Mouse (Mus musculus): ENCODE data around the gene P4ha3. TPM values are rescaled to one million over a fixed set of nuclear protein-coding genes. Genes with fewer than 3 reads are reported as not detected.
A peak's percentile ranks its signal among the peaks of the same experiment; 100 is the strongest.
"Not testable (repeated sequence)": the region's sequence is repeated elsewhere in the genome, so short reads cannot be mapped to it uniquely, and the experiment has no call there.

The P4ha3 gene
- 7.3 and 8.6 TPM in 2 replicates for polyA plus RNA-seq (2014; fragmentation: Nextera tagmentation; extraction: Ambion mirVana)

DNA sequence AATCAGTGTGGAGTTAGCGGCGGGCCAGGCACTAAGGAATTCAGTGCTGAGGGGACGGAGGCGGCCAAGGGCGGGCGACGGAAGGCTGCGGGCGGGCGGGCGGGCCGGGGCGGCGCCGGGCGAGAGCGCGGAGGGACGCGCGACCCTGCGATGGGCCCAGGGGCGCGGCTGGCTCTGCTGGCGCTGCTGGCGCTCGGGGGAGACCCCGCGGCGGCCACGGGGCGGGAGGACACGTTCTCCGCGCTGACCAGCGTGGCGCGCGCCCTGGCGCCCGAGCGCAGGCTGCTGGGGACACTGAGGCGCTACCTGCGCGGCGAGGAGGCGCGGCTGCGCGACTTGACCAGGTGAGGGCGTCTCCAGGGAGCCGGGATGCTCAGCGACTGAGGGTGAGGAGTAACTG, at the start of gene P4ha3:
P4ha3 (plus strand) TSS at position 138 of the 400 bp plus-strand sequence.
- under 1% methylated on average over 32 of the region's 53 CpGs for WGBS
- H3K27me3 ChIP-seq (ENCODE audit: control insufficient read depth, insufficient read depth, low read length) = peaks cover 9% of the 10 kb centered on the region
- H3K9me3 ChIP-seq (ENCODE audit: control insufficient read depth, low read length) = no peaks in the 10 kb centered on the region
- peak within 1 kb of the TSS; percentile 82 for H3K4me2 ChIP-seq (replicated peaks; ENCODE audit: low read depth, low read length)
- H3K27ac ChIP-seq (ENCODE audit: low read depth, low read length) = no peak within 1 kb of the TSS
- peak within 1 kb of the TSS; percentile 44 for H3K4me3 ChIP-seq (ENCODE audit: low read length)
- peak within 1 kb of the TSS; percentile 71 for H3K9ac ChIP-seq (ENCODE audit: low read depth, low read length)
- peaks cover 18% of the 10 kb centered on the region for H3K4me1 ChIP-seq (ENCODE audit: control insufficient read depth, insufficient read depth, low read length)
- H3K36me3 ChIP-seq (ENCODE audit: control insufficient read depth, insufficient read depth, low read length) = no peaks in the 10 kb centered on the region
- peak; percentile 51 for ATAC-seq (ENCODE audit: low FRiP score, low TSS enrichment)

GRCm38 (mm10) chr7:100238271-100238670, 47.0 kb upstream of the P4ha3 start:
- H3K4me1 ChIP-seq (ENCODE audit: control insufficient read depth, insufficient read depth, low read length) = no peaks in the 10 kb centered on the region
- no peaks in the 10 kb centered on the region for H3K9me3 ChIP-seq (ENCODE audit: control insufficient read depth, low read length)
- WGBS = 84% methylated on average over 1 of the region's 1 CpGs
- ATAC-seq (ENCODE audit: low FRiP score, low TSS enrichment) = no peak
- no peak overlapping the region for H3K27ac ChIP-seq (ENCODE audit: low read depth, low read length)
- H3K27me3 ChIP-seq (ENCODE audit: control insufficient read depth, insufficient read depth, low read length) = no peaks in the 10 kb centered on the region
- no peaks in the 10 kb centered on the region for H3K36me3 ChIP-seq (ENCODE audit: control insufficient read depth, insufficient read depth, low read length)
- H3K9ac ChIP-seq (ENCODE audit: low read depth, low read length) = no peak overlapping the region
- no peak overlapping the region for H3K4me3 ChIP-seq (ENCODE audit: low read length)
- H3K4me2 ChIP-seq (replicated peaks; ENCODE audit: low read depth, low read length) = no peak overlapping the region

DNA sequence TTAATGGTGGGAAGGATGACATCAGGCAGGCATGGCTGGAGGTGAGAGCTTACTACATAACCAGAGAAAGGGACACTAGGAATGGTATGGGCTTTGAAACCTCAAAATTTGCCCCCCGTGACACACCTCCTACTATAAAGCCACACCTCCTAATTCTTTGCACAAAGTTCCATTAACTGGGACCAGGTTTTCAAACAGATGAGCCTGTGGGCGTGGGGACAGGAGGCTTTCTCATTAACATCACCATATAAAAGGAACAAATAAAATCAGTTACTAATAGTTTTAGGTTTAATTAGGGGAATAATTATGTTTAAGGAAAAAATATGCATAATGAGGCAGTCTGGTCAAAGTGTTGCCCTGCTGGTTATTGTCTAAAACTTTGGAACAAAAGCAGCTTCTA, 44.7 kb upstream of the P4ha3 start:
- Histone ChIP-seq H3K36me3 (ENCODE audit: control insufficient read depth, insufficient read depth, low read length) (no peaks in the 10 kb centered on the region), H3K9ac (ENCODE audit: low read depth, low read length) (no peak overlapping the region), H3K27ac (ENCODE audit: low read depth, low read length) (no peak overlapping the region), H3K9me3 (ENCODE audit: control insufficient read depth, low read length) (no peaks in the 10 kb centered on the region), H3K27me3 (ENCODE audit: control insufficient read depth, insufficient read depth, low read length) (no peaks in the 10 kb centered on the region), H3K4me3 (ENCODE audit: low read length) (no peak overlapping the region), H3K4me2 (replicated peaks; ENCODE audit: low read depth, low read length) (no peak overlapping the region), H3K4me1 (ENCODE audit: control insufficient read depth, insufficient read depth, low read length) (no peaks in the 10 kb centered on the region)
- WGBS = 68% methylated on average over 2 of the region's 2 CpGs
- no peak for ATAC-seq (ENCODE audit: low FRiP score, low TSS enrichment)

GRCm38 (mm10) chr7:100243007-100243406, 42.3 kb upstream of the P4ha3 start:
- WGBS = 91% methylated on average over 1 of the region's 1 CpGs
- ATAC-seq (ENCODE audit: low FRiP score, low TSS enrichment) = no peak

GRCm38 (mm10) chr7:100244225-100244624, 41.1 kb upstream of the P4ha3 start:
- no peak overlapping the region for H3K4me3 ChIP-seq (ENCODE audit: low read length)

More at GRCm38 (mm10) chr7:100243007-100243406, 42.3 kb upstream of the P4ha3 start:
- Histone ChIP-seq H3K4me3 (ENCODE audit: low read length) (no peak overlapping the region), H3K36me3 (ENCODE audit: control insufficient read depth, insufficient read depth, low read length) (no peaks in the 10 kb centered on the region), H3K4me1 (ENCODE audit: control insufficient read depth, insufficient read depth, low read length) (no peaks in the 10 kb centered on the region), H3K27me3 (ENCODE audit: control insufficient read depth, insufficient read depth, low read length) (no peaks in the 10 kb centered on the region), H3K27ac (ENCODE audit: low read depth, low read length) (no peak overlapping the region), H3K9ac (ENCODE audit: low read depth, low read length) (no peak overlapping the region), H3K4me2 (replicated peaks; ENCODE audit: low read depth, low read length) (no peak overlapping the region), H3K9me3 (ENCODE audit: control insufficient read depth, low read length) (no peaks in the 10 kb centered on the region)

GRCm38 (mm10) chr7:100245176-100245575, 40.1 kb upstream of the P4ha3 start:
- no peaks in the 10 kb centered on the region for H3K9me3 ChIP-seq (ENCODE audit: control insufficient read depth, low read length)
- H3K27me3 ChIP-seq (ENCODE audit: control insufficient read depth, insufficient read depth, low read length) = no peaks in the 10 kb centered on the region
- no peaks in the 10 kb centered on the region for H3K36me3 ChIP-seq (ENCODE audit: control insufficient read depth, insufficient read depth, low read length)
- H3K4me3 ChIP-seq (ENCODE audit: low read length) = no peak overlapping the region
- no peak overlapping the region for H3K4me2 ChIP-seq (replicated peaks; ENCODE audit: low read depth, low read length)
- ATAC-seq (ENCODE audit: low FRiP score, low TSS enrichment) = no peak
- WGBS = 90% methylated on average over 3 of the region's 3 CpGs
- no peak overlapping the region for H3K27ac ChIP-seq (ENCODE audit: low read depth, low read length)
- H3K9ac ChIP-seq (ENCODE audit: low read depth, low read length) = no peak overlapping the region
- no peaks in the 10 kb centered on the region for H3K4me1 ChIP-seq (ENCODE audit: control insufficient read depth, insufficient read depth, low read length)

More at GRCm38 (mm10) chr7:100244225-100244624, 41.1 kb upstream of the P4ha3 start:
- WGBS = 84% methylated on average over 4 of the region's 4 CpGs
- H3K9ac ChIP-seq (ENCODE audit: low read depth, low read length) = no peak overlapping the region
- no peaks in the 10 kb centered on the region for H3K4me1 ChIP-seq (ENCODE audit: control insufficient read depth, insufficient read depth, low read length)
- no peak overlapping the region for H3K4me2 ChIP-seq (replicated peaks; ENCODE audit: low read depth, low read length)
- no peaks in the 10 kb centered on the region for H3K9me3 ChIP-seq (ENCODE audit: control insufficient read depth, low read length)
- no peaks in the 10 kb centered on the region for H3K36me3 ChIP-seq (ENCODE audit: control insufficient read depth, insufficient read depth, low read length)
- no peak overlapping the region for H3K27ac ChIP-seq (ENCODE audit: low read depth, low read length)
- no peaks in the 10 kb centered on the region for H3K27me3 ChIP-seq (ENCODE audit: control insufficient read depth, insufficient read depth, low read length)
- ATAC-seq (ENCODE audit: low FRiP score, low TSS enrichment) = no peak

DNA sequence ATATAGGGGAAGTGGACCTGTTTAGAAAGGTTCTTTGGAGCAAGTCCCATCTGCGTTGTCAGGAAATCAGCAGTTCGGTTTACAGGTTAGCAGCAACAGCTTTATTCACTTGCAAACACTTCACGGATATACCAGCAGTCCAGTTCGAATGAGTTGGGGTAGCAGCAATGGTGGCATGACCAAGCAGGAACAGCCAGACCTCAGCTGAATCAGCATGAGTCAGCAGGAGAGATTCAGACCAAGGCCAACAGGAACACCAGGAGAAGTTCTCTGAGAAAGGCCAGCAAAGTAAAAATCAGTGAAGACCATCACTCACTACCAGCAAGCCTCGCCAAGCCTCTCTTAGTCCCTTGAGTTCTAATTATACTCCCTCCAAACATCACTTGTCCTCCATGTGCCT, 34.7 kb upstream of the P4ha3 start:
- Histone ChIP-seq H3K9ac (ENCODE audit: low read depth, low read length) (no peak overlapping the region), H3K4me1 (ENCODE audit: control insufficient read depth, insufficient read depth, low read length) (no peaks in the 10 kb centered on the region), H3K27me3 (ENCODE audit: control insufficient read depth, insufficient read depth, low read length) (no peaks in the 10 kb centered on the region), H3K4me2 (replicated peaks; ENCODE audit: low read depth, low read length) (no peak overlapping the region), H3K36me3 (ENCODE audit: control insufficient read depth, insufficient read depth, low read length) (peaks cover 13% of the 10 kb centered on the region), H3K4me3 (ENCODE audit: low read length) (no peak overlapping the region), H3K9me3 (ENCODE audit: control insufficient read depth, low read length) (no peaks in the 10 kb centered on the region), H3K27ac (ENCODE audit: low read depth, low read length) (no peak overlapping the region)
- ATAC-seq (ENCODE audit: low FRiP score, low TSS enrichment) = no peak
- WGBS = 93% methylated on average over 5 of the region's 5 CpGs

DNA sequence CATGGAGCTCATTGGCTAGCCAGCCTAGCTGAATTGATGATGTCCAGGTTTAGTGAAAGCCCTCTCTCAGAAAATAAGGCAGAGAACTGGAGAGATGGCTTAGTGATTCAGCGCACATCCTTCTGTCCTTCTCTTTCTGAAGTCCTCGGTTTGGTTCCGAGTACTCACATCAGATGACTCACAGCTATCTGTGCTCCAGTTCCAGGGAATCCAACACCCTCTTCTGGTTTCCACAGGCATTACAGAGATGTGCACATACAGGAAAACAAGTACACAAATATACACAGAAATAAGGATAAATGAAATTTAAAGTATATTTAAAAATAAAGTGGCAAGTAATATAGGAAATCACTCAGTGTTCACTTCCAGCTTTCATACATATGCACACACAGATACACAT, 23.0 kb upstream of the P4ha3 start:
- ATAC-seq (ENCODE audit: low FRiP score, low TSS enrichment) = no peak
- Histone ChIP-seq H3K4me1 (ENCODE audit: control insufficient read depth, insufficient read depth, low read length) (no peaks in the 10 kb centered on the region), H3K9me3 (ENCODE audit: control insufficient read depth, low read length) (no peaks in the 10 kb centered on the region), H3K27ac (ENCODE audit: low read depth, low read length) (no peak overlapping the region), H3K4me3 (ENCODE audit: low read length) (no peak overlapping the region), H3K4me2 (replicated peaks; ENCODE audit: low read depth, low read length) (no peak overlapping the region), H3K36me3 (ENCODE audit: control insufficient read depth, insufficient read depth, low read length) (peaks cover 5% of the 10 kb centered on the region; the same call in 1 of the 2 replicates), H3K9ac (ENCODE audit: low read depth, low read length) (no peak overlapping the region), H3K27me3 (ENCODE audit: control insufficient read depth, insufficient read depth, low read length) (no peaks in the 10 kb centered on the region)
- 93% methylated on average over 3 of the region's 3 CpGs for WGBS

- H3K4me3 ChIP-seq (ENCODE audit: low read length); H3K27ac ChIP-seq (ENCODE audit: low read depth, low read length); H3K4me1 ChIP-seq (ENCODE audit: control insufficient read depth, insufficient read depth, low read length); H3K36me3 ChIP-seq (ENCODE audit: control insufficient read depth, insufficient read depth, low read length); H3K27me3 ChIP-seq (ENCODE audit: control insufficient read depth, insufficient read depth, low read length); H3K9me3 ChIP-seq (ENCODE audit: control insufficient read depth, low read length); H3K9ac ChIP-seq (ENCODE audit: low read depth, low read length); ATAC-seq (ENCODE audit: low FRiP score, low TSS enrichment); H3K4me2 ChIP-seq (replicated peaks; ENCODE audit: low read depth, low read length): not testable (repeated sequence)
- 54% methylated on average over 16 of the region's 17 CpGs for WGBS
Observed at GRCm38 (mm10) chr7:100264934-100265333, 20.4 kb upstream of the P4ha3 start.

Measured in kidney, embryonic 14.5 days (tissue).